Mouse (Mus musculus) ES-E14 (cell line): ENCODE data around the gene Trpm3.

Experiments used
- HCFC1 ChIP-seq: IDR thresholded peaks from 2 replicates; pipeline ENCODE4 v1.6.1; 2012; ENCODE audit warnings: low read length, inconsistent platforms, borderline replicate concordance; ENCODE audit not compliant: insufficient read depth
- ZC3H11A ChIP-seq: IDR thresholded peaks from 2 replicates; pipeline ENCODE4 v1.6.1; 2012; ENCODE audit warnings: low read depth, mild to moderate bottlenecking, inconsistent platforms, low read length, borderline replicate concordance

GRCm38 (mm10) chr19:23000293-23000692, 861.4 kb downstream of the Trpm3 start:
- no peak for TF ChIP-seq ZC3H11A
- no peak for TF ChIP-seq HCFC1
